Mouse (Mus musculus) limb, embryonic 14.5 days (tissue): Measurements from ENCODE around the gene Ndufaf2. TPM values are rescaled to one million over a fixed set of nuclear protein-coding genes. Genes with fewer than 3 reads are reported as not detected.
A peak's percentile ranks its signal among the peaks of the same experiment; 100 is the strongest.

ENCODE experiments used
- ATAC-seq: fragments of 200-750 bp; cut with Nextera tagmentation; 2 replicates; pipeline ENCODE4 v1.8.0; 2017; ENCODE audit warnings: low read depth, moderate number of reproducible peaks, moderate TSS enrichment; ENCODE audit not compliant: low FRiP score
- DNase-seq: peaks from one replicate; pipeline ENCODE4 v3.0.0-alpha.2; 2015; ENCODE audit warnings: low spot score
- H3K27ac ChIP-seq: fragments of 300-500 bp; sonication (generic); replicated peaks from 2 replicates; pipeline ENCODE4 v1.5.1; 2014; ENCODE audit warnings: low read depth, mild to moderate bottlenecking, low read length, moderate library complexity, mixed read lengths
- H3K27me3 ChIP-seq: fragments of 300-500 bp; sonication (generic); 2 replicates; pipeline ENCODE4 v1.6.1; 2014; ENCODE audit warnings: low read length, mixed read lengths; ENCODE audit not compliant: control insufficient read depth, insufficient read depth
- H3K36me3 ChIP-seq: fragments of 300-500 bp; sonication (generic); 2 replicates; pipeline ENCODE4 v1.6.1; 2014; ENCODE audit warnings: mild to moderate bottlenecking, low read length, moderate library complexity, mixed read lengths; ENCODE audit not compliant: control insufficient read depth, insufficient read depth
- H3K4me1 ChIP-seq: fragments of 300-500 bp; sonication (generic); 2 replicates; pipeline ENCODE4 v1.6.1; 2014; ENCODE audit warnings: antibody characterized with exemption, low read length, mixed read lengths; ENCODE audit not compliant: control insufficient read depth, insufficient read depth
- H3K4me2 ChIP-seq: fragments of 300-500 bp; sonication (generic); replicated peaks from 2 replicates; pipeline ENCODE4 v1.6.1; 2014; ENCODE audit warnings: low read depth, mild to moderate bottlenecking, low read length, moderate library complexity; ENCODE audit not compliant: severe bottlenecking
- H3K4me3 ChIP-seq: fragments of 300-500 bp; sonication (generic); replicated peaks from 2 replicates; pipeline ENCODE4 v1.5.1; 2014; ENCODE audit warnings: low read length
- H3K9ac ChIP-seq: fragments of 300-500 bp; sonication (generic); 2 replicates; pipeline ENCODE4 v1.6.1; 2014; ENCODE audit warnings: mild to moderate bottlenecking, low read depth, low read length, moderate library complexity; ENCODE audit not compliant: severe bottlenecking
- H3K9me3 ChIP-seq: fragments of 300-500 bp; sonication (generic); 2 replicates; pipeline ENCODE4 v1.6.1; 2016; ENCODE audit warnings: low read length; ENCODE audit not compliant: control insufficient read depth
- POLR2A ChIP-seq: fragments of 200-500 bp; IDR thresholded peaks from 2 replicates; pipeline ENCODE4 v1.8.0; 2012; ENCODE audit warnings: inconsistent platforms, mild to moderate bottlenecking, moderate library complexity, borderline replicate concordance; ENCODE audit not compliant: insufficient read depth, insufficient read length; ENCODE audit errors: extremely low read depth
- WGBS: fragments of 180-500 bp; shearing (Covaris S2); extraction: QIAGEN DNeasy Blood & Tissue Kit; methylation state at CpG from one replicate; pipeline ENCODE4 v1.1.7; 2014; 5-methylcytosine and 5-hydroxymethylcytosine counted together
- polyA plus RNA-seq, 2 experiments: library from polyadenylated mRNA; depleted of rRNA in 1 of 2; stranded (reverse) in 1 of 2; unstranded in 1 of 2; fragments of >200 nt; fragmentation: Nextera tagmentation in 1 of 2; extraction: Ambion mirVana in 1 of 2; gene quantifications; 2 replicates each; pipeline versions ENCODE4 v1.2.1 to v1.2.3; 2012 to 2014

The Ndufaf2 gene
- polyA plus RNA-seq, 2 experiments = 46.1 to 67.6 TPM

- Histone ChIP-seq H3K27me3 (no peaks in the 10 kb centered on the region), H3K9me3 (no peaks in the 10 kb centered on the region), H3K4me2 (no peak overlapping the region), H3K36me3 (peaks cover 9% of the 10 kb centered on the region; the same call in 1 of the 2 replicates), H3K9ac (no peak overlapping the region), H3K4me1 (peaks cover 19% of the 10 kb centered on the region; the same call in 1 of the 2 replicates), H3K4me3 (no peak overlapping the region), H3K27ac (no peak overlapping the region)
- WGBS = 92% methylated on average over 3 of the region's 3 CpGs
- no peak for TF ChIP-seq POLR2A
- no peak for ATAC-seq
- no peak for DNase-seq
These were observed 112.4 kb downstream of the Ndufaf2 start for GRCm38 (mm10) chr13:108046071-108046470.

GRCm38 (mm10) chr13:108045646-108046045 lies 112.8 kb downstream of the Ndufaf2 start:
- Histone ChIP-seq H3K27me3 (no peaks in the 10 kb centered on the region), H3K9ac (no peak overlapping the region), H3K9me3 (no peaks in the 10 kb centered on the region), H3K4me2 (no peak overlapping the region; the same call in 1 of the 2 replicates), H3K36me3 (peaks cover 9% of the 10 kb centered on the region; the same call in 1 of the 2 replicates), H3K4me3 (no peak overlapping the region), H3K4me1 (peaks cover 19% of the 10 kb centered on the region; the same call in 1 of the 2 replicates), H3K27ac (no peak overlapping the region)
- 88% methylated on average over 3 of the region's 3 CpGs for WGBS
- ATAC-seq (no peak), DNase-seq (no peak)
- no peak for TF ChIP-seq POLR2A

GRCm38 (mm10) chr13:108044222-108044941 lies 114.0 kb downstream of the Ndufaf2 start, which contains the start of gene Smim15:
Gene Smim15 (plus strand): TSS chr13:108044446.
- peaks cover 19% of the 10 kb centered on the region; the same call in 1 of the 2 replicates for H3K4me1 ChIP-seq

GRCm38 (mm10) chr13:108043431-108044221 lies 114.8 kb downstream of the Ndufaf2 start:
- Histone ChIP-seq H3K27ac (peak overlapping the region; percentile 93), H3K27me3 (no peaks in the 10 kb centered on the region), H3K9me3 (no peaks in the 10 kb centered on the region), H3K4me1 (peaks cover 19% of the 10 kb centered on the region; the same call in 1 of the 2 replicates), H3K4me3 (peak overlapping the region; percentile 74), H3K4me2 (peak overlapping the region; percentile 72), H3K9ac (peak overlapping the region; percentile 83), H3K36me3 (peaks cover 9% of the 10 kb centered on the region; the same call in 1 of the 2 replicates)
- 3% methylated on average over 23 of the region's 23 CpGs for WGBS
- DNase-seq (peak; percentile 45), ATAC-seq (peak; percentile 50)
- peak; percentile 20; the same call in 1 of the 2 replicates for TF ChIP-seq POLR2A

More at GRCm38 (mm10) chr13:108044222-108044941, 114.0 kb downstream of the Ndufaf2 start, which contains the start of gene Smim15:
- Histone ChIP-seq H3K9me3 (no peaks in the 10 kb centered on the region), H3K27me3 (no peaks in the 10 kb centered on the region), H3K9ac (peak within 1 kb of the TSS; percentile 83), H3K4me3 (peak within 1 kb of the TSS; percentile 74), H3K27ac (peak within 1 kb of the TSS; percentile 93), H3K4me2 (peak within 1 kb of the TSS; percentile 72), H3K36me3 (peaks cover 9% of the 10 kb centered on the region; the same call in 1 of the 2 replicates)
- under 1% methylated on average over 52 of the region's 71 CpGs for WGBS
- peak; percentile 95 for ATAC-seq
- DNase-seq = peak; percentile 97
- TF ChIP-seq POLR2A = peak; percentile 70; the same call in 1 of the 2 replicates

GRCm38 (mm10) chr13:108041358-108041757 lies 117.1 kb downstream of the Ndufaf2 start:
- Histone ChIP-seq H3K9me3 (no peaks in the 10 kb centered on the region), H3K9ac (no peak overlapping the region), H3K27ac (no peak overlapping the region), H3K36me3 (no peaks in the 10 kb centered on the region), H3K4me3 (no peak overlapping the region), H3K4me1 (peaks cover 19% of the 10 kb centered on the region; the same call in 1 of the 2 replicates), H3K27me3 (no peaks in the 10 kb centered on the region), H3K4me2 (no peak overlapping the region)
- no peak for ATAC-seq
- 5% methylated on average over 7 of the region's 7 CpGs for WGBS
- peak; percentile 81 for DNase-seq
- no peak for TF ChIP-seq POLR2A
